Mouse (Mus musculus): ENCODE results near the gene Smim13.

The Smim13 gene

DNA sequence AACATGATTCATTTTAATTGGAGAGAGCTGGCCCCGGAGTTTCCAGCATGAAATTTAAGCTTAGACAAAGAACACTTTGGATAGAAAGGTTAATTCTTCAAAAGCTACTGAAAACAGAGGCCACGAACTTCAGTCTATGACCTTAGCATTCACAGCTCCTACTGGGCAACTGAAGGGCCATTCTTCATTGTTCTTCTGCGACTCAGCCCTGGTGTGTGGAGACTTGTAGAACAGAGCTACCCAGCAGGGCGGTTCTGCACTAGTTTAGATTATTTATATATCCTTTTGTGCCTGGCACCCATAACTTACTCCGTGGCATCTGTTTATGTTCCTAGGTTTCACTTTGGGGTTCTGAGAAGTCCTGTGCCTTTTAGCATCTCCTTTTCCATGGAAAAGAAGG is 44.0 kb downstream of the Smim13 start:
- DNase-seq, result no peak

- no peak for DNase-seq
These were observed 46.2 kb downstream of the Smim13 start for GRCm38 (mm10) chr13:41295886-41296285.

GRCm38 (mm10) chr13:41296396-41296795 is 46.8 kb downstream of the Smim13 start:
- DNase-seq, result no peak

DNA sequence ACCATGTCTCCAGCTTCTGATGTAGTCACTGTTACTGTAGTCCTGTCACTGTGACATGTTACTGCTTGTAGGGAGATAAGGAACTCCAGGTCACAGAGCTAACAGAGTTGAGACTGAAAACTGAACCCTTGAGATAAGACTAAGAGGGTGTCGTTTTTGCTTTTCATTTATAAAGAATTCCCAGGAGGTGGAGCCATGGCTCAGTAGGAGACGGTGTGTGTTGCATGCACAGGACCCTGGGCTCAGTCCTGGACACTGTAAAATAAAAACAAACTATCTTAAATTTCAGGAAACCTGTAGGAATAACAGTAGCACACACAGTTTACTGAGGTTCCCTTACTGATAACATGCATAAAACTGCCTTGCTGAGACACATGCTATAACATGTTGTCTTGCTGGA is 48.9 kb downstream of the Smim13 start:
- DNase-seq, result no peak

DNA sequence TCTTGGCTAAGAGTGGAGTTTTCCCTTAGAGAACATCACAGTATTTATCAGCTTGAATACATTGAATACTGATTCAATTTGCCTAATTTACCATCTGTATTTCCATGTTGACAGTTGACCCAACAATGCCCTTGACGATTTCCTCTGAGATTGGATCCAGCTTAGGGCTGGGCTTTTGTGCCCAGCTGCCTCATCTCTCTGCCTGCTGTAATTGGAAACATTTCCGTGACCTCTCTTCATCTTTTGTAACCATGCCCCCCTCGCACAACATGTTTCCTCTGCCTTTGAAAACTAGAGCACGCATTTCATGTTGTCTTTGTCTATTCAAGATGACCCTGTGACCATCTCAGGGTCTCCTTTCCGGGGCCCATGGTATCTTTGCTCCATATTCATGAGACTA is 49.4 kb downstream of the Smim13 start:
- DNase-seq, result no peak

DNA sequence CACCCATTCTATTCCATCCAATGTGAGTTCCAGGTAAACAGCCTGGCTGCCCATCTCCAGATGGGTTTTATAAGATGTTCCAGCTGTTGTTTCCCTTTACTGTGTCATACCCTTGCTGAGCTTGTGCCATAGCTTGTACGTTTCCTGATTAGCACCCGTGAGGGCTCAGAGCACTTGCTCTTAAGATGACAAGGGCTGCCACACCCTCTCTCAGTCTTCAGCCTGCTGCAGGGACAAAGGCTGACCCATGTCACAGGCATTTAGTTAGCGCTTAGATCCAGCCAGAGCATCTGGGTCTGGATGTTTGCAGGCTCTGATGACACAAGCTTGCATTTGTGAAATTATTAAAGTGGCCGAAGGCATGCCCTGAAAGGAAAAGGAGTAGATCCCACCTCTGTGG is 50.4 kb downstream of the Smim13 start:
- no peak for DNase-seq

DNA sequence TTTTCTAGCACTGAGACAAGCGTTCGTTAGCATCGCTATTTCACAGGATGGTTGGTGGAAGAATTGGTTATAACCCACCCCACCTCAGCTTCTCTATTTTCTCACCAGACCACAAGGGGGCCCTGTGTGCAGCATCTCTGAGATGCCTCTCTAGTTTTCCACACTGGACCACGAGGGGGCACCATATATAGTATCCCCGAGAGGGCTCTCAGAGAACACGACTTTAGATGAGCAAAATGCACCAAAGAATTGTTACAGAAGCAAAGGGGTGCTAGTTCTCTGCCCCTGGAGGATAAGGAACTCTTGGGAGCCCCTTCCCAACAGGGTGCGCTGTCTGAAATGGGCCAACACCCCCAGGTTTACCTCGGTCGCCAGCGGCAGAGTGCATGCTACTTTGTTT is 53.1 kb downstream of the Smim13 start:
- DNase-seq, result peak; percentile 77 to 83

GRCm38 (mm10) chr13:41320749-41321148 is 71.1 kb downstream of the Smim13 start:
- DNase-seq, result no peak

GRCm38 (mm10) chr13:41321433-41321832 is 71.8 kb downstream of the Smim13 start:
- DNase-seq, result no peak

DNA sequence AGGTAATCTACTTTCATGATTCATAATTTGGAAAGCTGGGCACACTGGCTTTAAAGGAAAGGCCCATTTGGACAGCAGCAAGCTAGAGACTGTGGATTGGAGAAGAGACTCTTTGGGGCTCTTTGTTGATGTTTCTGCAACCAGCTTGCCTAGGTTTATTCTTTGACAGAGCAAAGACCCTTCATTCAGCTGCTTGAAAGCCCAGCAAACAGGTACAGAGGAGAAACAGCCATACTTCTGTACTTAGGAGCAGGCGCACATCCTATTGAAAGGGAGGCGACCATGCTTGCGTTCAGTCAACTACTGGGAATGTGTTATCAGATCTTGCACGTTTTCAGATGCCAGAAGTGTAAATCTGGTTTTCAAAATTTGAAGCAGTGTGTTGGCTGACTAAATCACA is 75.0 kb downstream of the Smim13 start:
- DNase-seq, result no peak

- DNase-seq, result no peak
These were observed 75.7 kb downstream of the Smim13 start for GRCm38 (mm10) chr13:41325346-41325745.

DNA sequence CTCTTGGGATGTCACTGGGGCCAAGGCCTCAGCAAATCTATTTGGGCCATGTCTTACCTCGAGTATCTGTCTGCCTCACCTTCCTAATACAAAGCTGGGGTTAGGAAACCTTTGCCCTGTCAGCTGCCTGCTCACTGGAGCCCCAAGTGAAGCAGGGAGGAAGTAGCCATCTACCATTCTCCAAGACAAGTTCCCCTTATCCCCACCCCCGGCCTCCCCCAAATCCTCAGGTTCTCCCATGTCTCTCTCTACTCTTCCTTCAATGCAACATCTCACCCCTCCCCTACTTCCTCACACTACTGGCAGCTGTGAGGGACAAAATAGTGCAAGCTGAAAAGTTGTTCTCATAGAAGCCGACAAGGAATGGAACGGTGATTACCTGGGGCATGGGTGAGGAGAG is 76.5 kb downstream of the Smim13 start:
- no peak for DNase-seq

Measured in thymus, postnatal 36 days (tissue).